Mouse (Mus musculus): ENCODE data around the gene Gfpt1.

GRCm38 (mm10) chr6:87104123-87104796 lies 61.6 kb downstream of the Gfpt1 start, which contains the start of gene D6Ertd527e:
- TF ChIP-seq CTCF (IDR thresholded peaks at IDR 0.05; ENCODE audit: low read depth, low read length) (no peak), POLR2A (IDR thresholded peaks at IDR 0.05; ENCODE audit: extremely low read depth, insufficient read depth, low read length) (no peak)

Measured in liver, adult 2 months (tissue).